Mouse (Mus musculus) intestine, embryonic 16.5 days (tissue): ENCODE measurements around the gene Uqcc2. TPM values are rescaled to one million over a fixed set of nuclear protein-coding genes. Genes with fewer than 3 reads are reported as not detected.

Source experiments
- ATAC-seq: fragments of 200-750 bp; cut with Nextera tagmentation; 2 replicates; pipeline ENCODE4 v1.8.0; 2017; ENCODE audit warnings: moderate TSS enrichment, moderate library complexity
- H3K27ac ChIP-seq: fragments of 300-500 bp; sonication (generic); 2 replicates; pipeline ENCODE4 v1.5.1; 2014; ENCODE audit warnings: mild to moderate bottlenecking, low read length
- H3K27me3 ChIP-seq: fragments of 300-500 bp; sonication (generic); replicated peaks from 2 replicates; pipeline ENCODE4 v1.6.1; 2014; ENCODE audit warnings: low read length, control low read depth, mixed read lengths; ENCODE audit not compliant: control insufficient read depth, insufficient read depth
- H3K36me3 ChIP-seq: fragments of 300-500 bp; sonication (generic); 2 replicates; pipeline ENCODE4 v1.6.1; 2014; ENCODE audit warnings: low read length, control low read depth; ENCODE audit not compliant: control insufficient read depth, insufficient read depth
- H3K4me1 ChIP-seq: fragments of 300-500 bp; sonication (generic); 2 replicates; pipeline ENCODE4 v1.6.1; 2014; ENCODE audit warnings: low read length, control low read depth, mixed read lengths; ENCODE audit not compliant: control insufficient read depth, insufficient read depth
- H3K4me2 ChIP-seq: fragments of 300-500 bp; sonication (generic); 2 replicates; pipeline ENCODE4 v1.6.1; 2014; ENCODE audit warnings: low read depth, low read length, control low read depth
- H3K4me3 ChIP-seq: fragments of 300-500 bp; sonication (generic); 2 replicates; pipeline ENCODE4 v1.5.1; 2014; ENCODE audit warnings: mild to moderate bottlenecking, low read length
- H3K9ac ChIP-seq: fragments of 300-500 bp; sonication (generic); 2 replicates; pipeline ENCODE4 v1.6.1; 2014; ENCODE audit warnings: low read depth, low read length
- H3K9me3 ChIP-seq: fragments of 300-500 bp; sonication (generic); 2 replicates; pipeline ENCODE4 v1.6.1; 2016; ENCODE audit warnings: low read length, control low read depth; ENCODE audit not compliant: control insufficient read depth
- WGBS: fragments of 180-500 bp; shearing (Covaris S2); extraction: QIAGEN DNeasy Blood & Tissue Kit; methylation state at CpG from one replicate; pipeline ENCODE4 v1.1.7; 2014; 5-methylcytosine and 5-hydroxymethylcytosine counted together
- polyA plus RNA-seq: library from polyadenylated mRNA; unstranded; fragments of >200 nt; fragmentation: Nextera tagmentation; extraction: Ambion mirVana; gene quantifications from 2 replicates; pipeline ENCODE4 v1.2.1, GENCODE M21; 2015

The Uqcc2 gene
- polyA plus RNA-seq, 1 experiment from 2014 or later = 255 TPM

GRCm38 (mm10) chr17:27122701-27123100 lies 11.0 kb downstream of the Uqcc2 start:
- 68% methylated on average over 11 of the region's 11 CpGs for WGBS

GRCm38 (mm10) chr17:27121781-27122180 lies 11.9 kb downstream of the Uqcc2 start:
- Histone ChIP-seq H3K27me3 (no peaks in the 10 kb centered on the region), H3K4me3 (no peak overlapping the region), H3K9me3 (no peaks in the 10 kb centered on the region), H3K4me2 (no peak overlapping the region), H3K9ac (peak overlapping the region; percentile 37; the same call in 1 of the 2 replicates), H3K4me1 (peaks cover 42% of the 10 kb centered on the region), H3K27ac (peak overlapping the region; percentile 48), H3K36me3 (peaks cover 14% of the 10 kb centered on the region)
- WGBS = 66% methylated on average over 7 of the region's 7 CpGs
- ATAC-seq = peak; percentile 87

More at GRCm38 (mm10) chr17:27122701-27123100, 11.0 kb downstream of the Uqcc2 start:
- no peak overlapping the region for H3K9ac ChIP-seq
- H3K27ac ChIP-seq = no peak overlapping the region
- no peaks in the 10 kb centered on the region for H3K27me3 ChIP-seq
- H3K9me3 ChIP-seq = no peaks in the 10 kb centered on the region
- H3K4me2 ChIP-seq = no peak overlapping the region
- H3K4me3 ChIP-seq = no peak overlapping the region
- H3K36me3 ChIP-seq = peaks cover 10% of the 10 kb centered on the region
- H3K4me1 ChIP-seq = peaks cover 45% of the 10 kb centered on the region
- no peak for ATAC-seq

GRCm38 (mm10) chr17:27121266-27121665 lies 12.4 kb downstream of the Uqcc2 start:
- 53% methylated on average over 14 of the region's 14 CpGs for whole genome bisulfite sequencing
- Histone ChIP-seq H3K27me3 (no peaks in the 10 kb centered on the region), H3K27ac (peak overlapping the region; percentile 31), H3K4me2 (no peak overlapping the region), H3K4me1 (peaks cover 37% of the 10 kb centered on the region), H3K9ac (peak overlapping the region; percentile 37; the same call in 1 of the 2 replicates), H3K9me3 (no peaks in the 10 kb centered on the region), H3K36me3 (peaks cover 19% of the 10 kb centered on the region), H3K4me3 (no peak overlapping the region)
- ATAC-seq = no peak

- H3K4me3 ChIP-seq = no peak overlapping the region
- H3K27me3 ChIP-seq = no peaks in the 10 kb centered on the region
- H3K27ac ChIP-seq = peak overlapping the region; percentile 35; the same call in 1 of the 2 replicates
- H3K9ac ChIP-seq = 0 out of 2 replicates have a peak overlapping the region, but pooled peaks have one; percentile 37
- no peak overlapping the region for H3K4me2 ChIP-seq
- H3K36me3 ChIP-seq = peaks cover 26% of the 10 kb centered on the region
- H3K9me3 ChIP-seq = no peaks in the 10 kb centered on the region
- ATAC-seq = no peak
- WGBS = 18% methylated on average over 18 of the region's 18 CpGs
- H3K4me1 ChIP-seq = peaks cover 32% of the 10 kb centered on the region
These were observed 13.1 kb downstream of the Uqcc2 start for GRCm38 (mm10) chr17:27120561-27121024.

GRCm38 (mm10) chr17:27119954-27120353 lies 13.8 kb downstream of the Uqcc2 start:
- WGBS = 67% methylated on average over 8 of the region's 8 CpGs
- Histone ChIP-seq H3K9me3 (no peaks in the 10 kb centered on the region), H3K4me3 (no peak overlapping the region), H3K9ac (no peak overlapping the region), H3K36me3 (peaks cover 29% of the 10 kb centered on the region), H3K27me3 (no peaks in the 10 kb centered on the region), H3K4me2 (no peak overlapping the region), H3K4me1 (peaks cover 32% of the 10 kb centered on the region), H3K27ac (0 out of 2 replicates have a peak overlapping the region, but pooled peaks have one; percentile 35)
- no peak for ATAC-seq

- Histone ChIP-seq H3K36me3 (peaks cover 29% of the 10 kb centered on the region; the same call in 1 of the 2 replicates), H3K27me3 (no peaks in the 10 kb centered on the region), H3K4me1 (peaks cover 32% of the 10 kb centered on the region), H3K4me2 (no peak overlapping the region), H3K9me3 (no peaks in the 10 kb centered on the region), H3K9ac (no peak overlapping the region), H3K4me3 (no peak overlapping the region), H3K27ac (no peak overlapping the region)
- WGBS = 83% methylated on average over 4 of the region's 4 CpGs
- no peak for ATAC-seq
These were observed 14.2 kb downstream of the Uqcc2 start for GRCm38 (mm10) chr17:27119540-27119895.

- H3K4me2 ChIP-seq = no peak overlapping the region
- WGBS = 75% methylated on average over 25 of the region's 25 CpGs
- H3K4me3 ChIP-seq = no peak overlapping the region
- ATAC-seq = no peak
- H3K27ac ChIP-seq = no peak overlapping the region
- 0 out of 2 replicates have a peak overlapping the region, but pooled peaks have one; percentile 11 for H3K9ac ChIP-seq
- H3K27me3 ChIP-seq = no peaks in the 10 kb centered on the region
- peaks cover 27% of the 10 kb centered on the region; the same call in 1 of the 2 replicates for H3K36me3 ChIP-seq
- H3K4me1 ChIP-seq = peaks cover 31% of the 10 kb centered on the region
- H3K9me3 ChIP-seq = no peaks in the 10 kb centered on the region
These were observed 14.8 kb downstream of the Uqcc2 start for GRCm38 (mm10) chr17:27118676-27119539.

- Histone ChIP-seq H3K9me3 (no peaks in the 10 kb centered on the region), H3K9ac (no peak overlapping the region; the same call in 1 of the 2 replicates), H3K4me3 (no peak overlapping the region), H3K4me1 (no peaks in the 10 kb centered on the region), H3K4me2 (no peak overlapping the region), H3K27me3 (no peaks in the 10 kb centered on the region), H3K36me3 (peaks cover 16% of the 10 kb centered on the region), H3K27ac (no peak overlapping the region)
- no peak for ATAC-seq
- WGBS = 75% methylated on average over 7 of the region's 7 CpGs
These were observed 23.6 kb downstream of the Uqcc2 start for GRCm38 (mm10) chr17:27110072-27110471.

- 0 out of 2 replicates have a peak, but pooled peaks have one; percentile 43 for ATAC-seq
These were observed 25.8 kb downstream of the Uqcc2 start for GRCm38 (mm10) chr17:27107936-27108335.

More at GRCm38 (mm10) chr17:27107936-27108335, 25.8 kb downstream of the Uqcc2 start:
- 65% methylated on average over 6 of the region's 6 CpGs for WGBS
- H3K9me3 ChIP-seq = no peaks in the 10 kb centered on the region
- no peaks in the 10 kb centered on the region for H3K27me3 ChIP-seq
- 0 out of 2 replicates have a peak overlapping the region, but pooled peaks have one; percentile 3 for H3K9ac ChIP-seq
- H3K36me3 ChIP-seq = peaks cover 13% of the 10 kb centered on the region; the same call in 1 of the 2 replicates
- no peaks in the 10 kb centered on the region for H3K4me1 ChIP-seq
- no peak overlapping the region for H3K27ac ChIP-seq
- no peak overlapping the region for H3K4me2 ChIP-seq
- no peak overlapping the region for H3K4me3 ChIP-seq
